Mouse (Mus musculus) midbrain, embryonic 10.5 days (tissue): ENCODE data around the gene Slc24a4. TPM values are rescaled to one million over a fixed set of nuclear protein-coding genes. Genes with fewer than 3 reads are reported as not detected.
"Not testable (repeated sequence)": the region's sequence is repeated elsewhere in the genome, so short reads cannot be mapped to it uniquely, and the experiment has no call there.

Source experiments
- DNase-seq: peaks from one replicate; pipeline ENCODE4 v3.0.0-alpha.2; 2017; ENCODE audit warnings: low spot score
- H3K27ac ChIP-seq: fragments of 300-500 bp; sonication (generic); replicated peaks from 2 replicates; pipeline ENCODE4 v1.5.1; 2016; ENCODE audit warnings: mild to moderate bottlenecking
- H3K27me3 ChIP-seq: fragments of 300-500 bp; sonication (generic); 2 replicates; pipeline ENCODE4 v1.6.1; 2016; ENCODE audit warnings: low read depth, mild to moderate bottlenecking; ENCODE audit not compliant: poor library complexity, severe bottlenecking
- H3K36me3 ChIP-seq: fragments of 300-500 bp; sonication (generic); 2 replicates; pipeline ENCODE4 v1.6.1; 2016; ENCODE audit warnings: mild to moderate bottlenecking, moderate library complexity
- H3K4me1 ChIP-seq: fragments of 300-500 bp; sonication (generic); 2 replicates; pipeline ENCODE4 v1.6.1; 2016
- H3K4me3 ChIP-seq: fragments of 300-500 bp; sonication (generic); 2 replicates; pipeline ENCODE4 v1.5.1; 2016; ENCODE audit warnings: mild to moderate bottlenecking, moderate library complexity
- H3K9me3 ChIP-seq: fragments of 300-500 bp; sonication (generic); replicated peaks from 2 replicates; pipeline ENCODE4 v1.6.1; 2016; ENCODE audit warnings: mild to moderate bottlenecking
- WGBS: fragments of 180-500 bp; shearing (Covaris S2); methylation state at CpG from one replicate; pipeline ENCODE4 v1.1.7; 2016; 5-methylcytosine and 5-hydroxymethylcytosine counted together
- polyA plus RNA-seq: library from polyadenylated mRNA; unstranded; fragments of >200 nt; fragmentation: Nextera tagmentation; extraction: Ambion mirVana; gene quantifications from 2 replicates; pipeline ENCODE4 v1.2.1, GENCODE M21; 2016

Gene Slc24a4
- polyA plus RNA-seq, 1 experiment from 2014 or later: 0.17 TPM

DNA sequence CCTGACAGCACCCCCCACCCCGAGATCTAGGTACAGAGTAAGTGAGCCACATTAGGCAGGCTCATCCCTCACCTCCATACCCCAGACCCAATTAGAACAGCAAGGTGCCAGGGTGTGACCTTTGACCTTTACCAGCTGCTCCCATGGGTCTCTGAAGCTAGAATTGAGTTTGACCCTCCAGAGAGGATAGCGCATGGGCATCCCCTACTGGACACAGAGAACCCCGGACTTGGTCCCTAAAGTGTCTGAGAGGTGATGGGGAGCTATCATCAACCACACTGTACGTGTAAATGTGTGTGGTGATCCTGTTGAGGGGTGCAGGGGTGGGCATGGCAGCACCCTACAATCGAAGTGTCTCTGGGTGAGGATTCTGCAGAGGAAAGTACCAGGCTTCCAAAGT lies 44.8 kb downstream of the Slc24a4 start:
- Histone ChIP-seq H3K9me3 (no peaks in the 10 kb centered on the region), H3K4me1 (0 out of 2 replicates have a peak, but pooled peaks cover 4% of the 10 kb centered on the region), H3K27ac (no peak overlapping the region), H3K27me3 (no peaks in the 10 kb centered on the region), H3K36me3 (no peaks in the 10 kb centered on the region), H3K4me3 (no peak overlapping the region)
- no peak for DNase-seq
- WGBS: 81% methylated on average over 5 of the region's 5 CpGs

DNA sequence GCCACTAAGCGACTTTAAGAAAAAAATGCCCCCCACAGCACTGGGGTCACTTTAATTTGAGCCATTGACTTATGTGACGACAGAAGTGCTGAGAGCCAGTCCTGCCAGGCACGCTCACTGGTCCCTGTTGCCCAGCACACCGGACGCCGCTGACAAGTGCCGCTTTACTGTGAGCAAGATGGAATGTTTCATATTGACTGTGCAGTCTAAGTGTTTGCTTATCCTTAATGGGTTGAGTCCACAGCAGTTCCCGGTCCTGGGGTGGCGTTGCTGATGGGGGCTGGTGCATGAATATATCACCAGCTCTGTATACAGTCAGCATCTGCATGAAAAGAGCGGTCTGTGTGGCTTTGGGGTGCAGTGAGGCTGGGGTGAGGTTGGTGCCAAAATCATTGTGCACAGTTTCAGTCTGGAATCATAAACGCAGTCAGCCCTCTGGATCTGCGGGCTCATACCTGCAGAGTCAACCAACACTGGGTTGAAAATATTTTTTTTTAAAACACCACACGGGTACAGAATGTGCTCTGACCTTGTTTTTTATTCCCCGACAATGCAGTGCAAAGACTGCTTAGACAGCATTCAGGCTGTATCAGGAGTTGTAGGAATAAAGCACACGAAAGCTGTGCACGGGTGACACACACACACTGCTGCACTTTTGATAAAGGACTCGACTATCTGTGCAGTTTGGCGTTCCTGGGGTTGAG lies 52.0 kb downstream of the Slc24a4 start:
- H3K4me3 ChIP-seq: no peak overlapping the region
- no peaks in the 10 kb centered on the region for H3K36me3 ChIP-seq
- no peak overlapping the region for H3K27ac ChIP-seq
- 86% methylated on average over 18 of the region's 18 CpGs for WGBS
- DNase-seq: no peak
- H3K9me3 ChIP-seq: no peaks in the 10 kb centered on the region
- H3K4me1 ChIP-seq: no peaks in the 10 kb centered on the region; the same call in 1 of the 2 replicates
- no peaks in the 10 kb centered on the region for H3K27me3 ChIP-seq

- no peak overlapping the region for H3K4me3 ChIP-seq
- peak; percentile 75 for DNase-seq
Observed at GRCm38 (mm10) chr12:102181799-102182357, 53.3 kb downstream of the Slc24a4 start.

GRCm38 (mm10) chr12:102182621-102183020 lies 54.1 kb downstream of the Slc24a4 start:
- Histone ChIP-seq H3K27ac (no peak overlapping the region), H3K4me1 (no peaks in the 10 kb centered on the region; the same call in 1 of the 2 replicates), H3K36me3 (no peaks in the 10 kb centered on the region), H3K9me3 (no peaks in the 10 kb centered on the region; the same call in 1 of the 2 replicates), H3K27me3 (no peaks in the 10 kb centered on the region), H3K4me3 (no peak overlapping the region)
- DNase-seq: no peak
- 80% methylated on average over 6 of the region's 6 CpGs for WGBS

More at GRCm38 (mm10) chr12:102181799-102182357, 53.3 kb downstream of the Slc24a4 start:
- H3K27ac ChIP-seq: no peak overlapping the region
- 43% methylated on average over 5 of the region's 5 CpGs for WGBS
- H3K4me1 ChIP-seq: no peaks in the 10 kb centered on the region; the same call in 1 of the 2 replicates
- no peaks in the 10 kb centered on the region for H3K9me3 ChIP-seq
- H3K27me3 ChIP-seq: no peaks in the 10 kb centered on the region
- no peaks in the 10 kb centered on the region for H3K36me3 ChIP-seq

- no peaks in the 10 kb centered on the region for H3K27me3 ChIP-seq
- no peak overlapping the region for H3K27ac ChIP-seq
- no peak overlapping the region for H3K4me3 ChIP-seq
- WGBS: 75% methylated on average over 9 of the region's 9 CpGs
- no peak for DNase-seq
- H3K4me1 ChIP-seq: no peaks in the 10 kb centered on the region; the same call in 1 of the 2 replicates
- H3K36me3 ChIP-seq: no peaks in the 10 kb centered on the region
- H3K9me3 ChIP-seq: peaks cover 5% of the 10 kb centered on the region
Observed at GRCm38 (mm10) chr12:102183201-102183600, 54.7 kb downstream of the Slc24a4 start.

DNA sequence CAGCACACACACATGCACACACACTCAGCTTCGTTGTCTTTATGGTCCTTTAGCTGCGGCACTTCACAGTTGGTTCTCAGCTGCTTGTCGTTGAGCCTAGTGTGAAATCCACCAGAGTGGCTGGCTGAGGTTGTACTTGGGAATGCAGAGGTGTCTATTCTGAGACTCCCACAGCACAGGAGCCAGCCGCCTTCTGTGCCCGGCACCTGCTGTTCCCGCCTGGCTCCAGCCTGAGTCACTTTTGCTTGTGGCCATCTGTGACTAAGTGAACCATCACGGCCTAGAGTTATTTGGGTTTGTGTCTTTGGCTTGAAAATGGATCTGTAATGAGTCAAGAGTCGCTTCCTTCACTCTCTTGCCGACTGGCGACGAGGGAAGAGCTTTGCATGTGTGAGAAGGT lies 62.3 kb downstream of the Slc24a4 start:
- Histone ChIP-seq H3K27me3 (no peaks in the 10 kb centered on the region), H3K4me1 (no peaks in the 10 kb centered on the region), H3K4me3 (no peak overlapping the region), H3K9me3 (peaks cover 11% of the 10 kb centered on the region), H3K36me3 (no peaks in the 10 kb centered on the region), H3K27ac (no peak overlapping the region)
- WGBS: 89% methylated on average over 11 of the region's 11 CpGs
- no peak for DNase-seq

- Histone ChIP-seq H3K4me3 (no peak overlapping the region), H3K27me3 (no peaks in the 10 kb centered on the region), H3K27ac (peak overlapping the region; percentile 20; the same call in 1 of the 2 replicates), H3K36me3 (no peaks in the 10 kb centered on the region), H3K4me1 (peaks cover 31% of the 10 kb centered on the region), H3K9me3 (no peaks in the 10 kb centered on the region)
- DNase-seq: no peak
- 70% methylated on average over 4 of the region's 4 CpGs for WGBS
Observed at GRCm38 (mm10) chr12:102201516-102201915, 73.0 kb downstream of the Slc24a4 start.

DNA sequence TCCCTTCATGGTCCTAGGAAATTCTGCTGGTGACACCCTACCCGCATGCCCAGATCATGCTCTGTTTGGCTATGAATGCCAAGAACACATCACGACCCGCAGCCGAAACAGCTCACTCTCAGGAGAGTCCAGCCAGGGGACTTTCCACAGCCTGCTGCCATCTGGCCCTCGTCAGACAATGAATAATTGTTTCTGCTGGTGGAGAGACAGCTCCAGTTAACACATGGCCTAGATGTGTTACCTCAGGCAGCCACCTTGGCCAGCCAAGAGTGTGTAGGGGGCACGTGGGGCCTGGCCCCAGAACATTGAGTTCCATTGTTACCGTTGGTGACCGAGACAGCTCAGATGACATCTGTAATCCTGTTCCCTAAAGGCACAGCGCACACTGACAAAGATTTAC lies 74.4 kb downstream of the Slc24a4 start:
- Histone ChIP-seq H3K9me3 (no peaks in the 10 kb centered on the region), H3K36me3 (no peaks in the 10 kb centered on the region), H3K4me1 (peaks cover 31% of the 10 kb centered on the region), H3K27ac (no peak overlapping the region), H3K4me3 (no peak overlapping the region), H3K27me3 (no peaks in the 10 kb centered on the region)
- WGBS: 73% methylated on average over 9 of the region's 9 CpGs
- no peak for DNase-seq

GRCm38 (mm10) chr12:102206471-102206870 lies 77.9 kb downstream of the Slc24a4 start:
- Histone ChIP-seq H3K4me3 (no peak overlapping the region), H3K9me3 (no peaks in the 10 kb centered on the region), H3K27me3 (no peaks in the 10 kb centered on the region), H3K27ac (no peak overlapping the region), H3K4me1 (peaks cover 13% of the 10 kb centered on the region), H3K36me3 (no peaks in the 10 kb centered on the region)
- DNase-seq: no peak
- WGBS: 82% methylated on average over 1 of the region's 1 CpGs

DNA sequence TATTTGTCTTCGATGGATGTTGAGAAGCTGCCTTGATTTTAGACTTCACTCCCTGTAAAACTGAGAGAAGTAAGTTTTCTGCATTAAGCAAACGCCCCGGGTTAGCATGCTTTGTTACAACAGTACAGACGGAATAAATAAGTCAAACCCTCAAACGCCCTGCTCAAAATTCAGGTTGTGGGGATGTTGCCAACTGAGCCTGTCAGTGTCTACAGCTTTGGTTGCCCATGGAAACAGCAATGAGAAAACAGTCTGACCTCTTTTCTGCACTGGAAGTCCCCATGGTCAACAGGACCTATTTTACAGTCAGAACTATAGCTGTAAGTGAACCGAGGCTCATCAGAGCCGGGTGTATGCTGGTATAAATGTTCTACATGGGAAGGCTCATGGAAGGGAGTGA lies 78.7 kb downstream of the Slc24a4 start:
- Histone ChIP-seq H3K36me3 (no peaks in the 10 kb centered on the region), H3K4me3 (no peak overlapping the region), H3K9me3 (no peaks in the 10 kb centered on the region), H3K27ac (no peak overlapping the region), H3K27me3 (no peaks in the 10 kb centered on the region), H3K4me1 (peaks cover 9% of the 10 kb centered on the region)
- DNase-seq: no peak
- 88% methylated on average over 7 of the region's 7 CpGs for WGBS

DNA sequence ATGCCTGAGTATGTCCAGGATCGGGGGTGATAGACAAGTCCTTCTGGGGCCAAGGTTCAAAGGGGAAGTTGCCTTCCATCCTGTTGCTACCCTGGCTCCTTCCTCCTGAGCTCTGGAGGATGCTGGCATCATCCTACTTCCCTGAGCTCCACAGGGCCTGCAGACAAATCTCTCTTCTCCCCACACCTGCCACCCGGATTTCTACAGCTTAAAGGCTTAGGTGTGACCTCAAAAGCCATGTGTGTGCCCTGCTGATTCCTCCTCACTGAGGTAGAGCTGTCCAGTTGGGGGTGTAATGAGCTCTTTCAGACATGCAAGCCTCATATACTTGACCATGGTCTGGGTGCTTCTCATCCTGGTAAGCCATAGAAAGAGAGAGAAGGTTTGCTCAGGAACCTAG lies 82.3 kb downstream of the Slc24a4 start:
- H3K27ac ChIP-seq: no peak overlapping the region
- no peaks in the 10 kb centered on the region for H3K27me3 ChIP-seq
- DNase-seq: no peak
- 74% methylated on average over 2 of the region's 2 CpGs for WGBS
- H3K4me1 ChIP-seq: no peaks in the 10 kb centered on the region
- no peak overlapping the region for H3K4me3 ChIP-seq
- H3K9me3 ChIP-seq: no peaks in the 10 kb centered on the region
- no peaks in the 10 kb centered on the region for H3K36me3 ChIP-seq

DNA sequence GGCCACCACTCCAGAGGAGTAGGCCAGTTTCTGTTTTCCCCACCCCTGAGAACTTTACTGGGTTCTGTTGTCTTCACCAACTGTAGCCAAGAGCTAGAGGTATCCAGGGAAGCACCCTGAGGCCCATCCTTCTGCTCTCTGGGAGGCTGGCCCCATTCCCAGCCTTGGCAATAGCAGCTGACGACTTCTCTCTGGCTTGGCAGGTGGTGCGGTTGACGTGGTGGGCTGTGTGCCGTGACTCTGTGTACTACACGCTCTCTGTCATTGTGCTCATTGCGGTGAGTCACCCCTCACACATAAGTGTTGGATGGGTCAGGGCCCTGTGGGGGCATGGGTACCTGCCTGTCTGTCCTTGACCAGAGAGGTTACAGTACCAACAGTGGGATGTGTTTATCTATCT lies 94.9 kb downstream of the Slc24a4 start:
- H3K36me3 ChIP-seq: no peaks in the 10 kb centered on the region
- H3K27me3 ChIP-seq: no peaks in the 10 kb centered on the region
- H3K27ac ChIP-seq: no peak overlapping the region
- H3K4me3 ChIP-seq: no peak overlapping the region
- no peaks in the 10 kb centered on the region for H3K9me3 ChIP-seq
- H3K4me1 ChIP-seq: no peaks in the 10 kb centered on the region
- no peak for DNase-seq
- WGBS: 96% methylated on average over 6 of the region's 6 CpGs

- H3K36me3 ChIP-seq: not testable (repeated sequence)
Observed at GRCm38 (mm10) chr12:102224112-102224511, 95.6 kb downstream of the Slc24a4 start.

More at GRCm38 (mm10) chr12:102224112-102224511, 95.6 kb downstream of the Slc24a4 start:
- H3K27me3 ChIP-seq, H3K4me3 ChIP-seq, H3K27ac ChIP-seq, H3K9me3 ChIP-seq, H3K4me1 ChIP-seq, DNase-seq: not testable (repeated sequence)
- 80% methylated on average over 2 of the region's 2 CpGs for WGBS
